Mouse (Mus musculus): Measurements from ENCODE around the gene Olfr94. TPM values are rescaled to one million over a fixed set of nuclear protein-coding genes. Genes with fewer than 3 reads are reported as not detected.

The Olfr94 gene
- polyA plus RNA-seq, 1 experiment: not detected

GRCm38 (mm10) chr17:37161394-37161793, 39.4 kb downstream of the Olfr94 start, which contains the start of gene Olfr93:
Gene Olfr93 (minus strand): TSS chr17:37161494.
- H3K27me3 ChIP-seq (ENCODE audit: control insufficient read depth, insufficient read depth, low read length): no peaks in the 10 kb centered on the region
- no peak for DNase-seq
- TF ChIP-seq CTCF (IDR thresholded peaks at IDR 0.05; ENCODE audit: borderline replicate concordance, control insufficient read depth, extremely low read depth, insufficient read depth, low read length, poor library complexity): no peak
- TF ChIP-seq POLR2A (IDR thresholded peaks at IDR 0.05; ENCODE audit: control insufficient read depth, extremely low read depth, insufficient read depth, low read length, poor library complexity): no peak
- H3K4me1 ChIP-seq (replicated peaks; ENCODE audit: control insufficient read depth, insufficient read depth, low read length): no peaks in the 10 kb centered on the region
- no peak within 1 kb of the TSS for H3K4me3 ChIP-seq (ENCODE audit: control insufficient read depth, insufficient read depth, low read length)
- no peaks in the 10 kb centered on the region for H3K36me3 ChIP-seq (ENCODE audit: control insufficient read depth, insufficient read depth, low read length)
- H3K27ac ChIP-seq (ENCODE audit: control insufficient read depth, insufficient read depth, low read length): no peak within 1 kb of the TSS

Other genes starting within 250 kb of the Olfr94 start
- 61.5 and 82.3 TPM in 2 replicates for gene Ppp1r11, start 249.3 kb downstream of the Olfr94 start, polyA plus RNA-seq (2012; rRNA removed)
- 54.1 and 58.7 TPM in 2 replicates for gene Znrd1, start 242.4 kb downstream of the Olfr94 start, polyA plus RNA-seq (2012; rRNA removed)
- gene Znrd1as, start 242.4 kb downstream of the Olfr94 start, polyA plus RNA-seq (2012; rRNA removed): 0.85 and 1.0 TPM in 2 replicates
- gene 2410137M14Rik, start 219.8 kb downstream of the Olfr94 start, polyA plus RNA-seq (2012; rRNA removed): not detected in 2 replicates
- gene H2-M5, start 211.5 kb downstream of the Olfr94 start, polyA plus RNA-seq (2012; rRNA removed): 0.32 and 0.34 TPM in 2 replicates
- 0.94 and 1.1 TPM in 2 replicates for gene Zfp57, start 199.8 kb downstream of the Olfr94 start, polyA plus RNA-seq (2012; rRNA removed)
- gene Mog, start 177.6 kb downstream of the Olfr94 start, polyA plus RNA-seq (2012; rRNA removed): not detected in 2 replicates
- gene Gabbr1, start 155.0 kb downstream of the Olfr94 start, polyA plus RNA-seq (2012; rRNA removed): 124 and 135 TPM in 2 replicates
- gene Olfr90, start 112.5 kb downstream of the Olfr94 start, polyA plus RNA-seq (2012; rRNA removed): not detected in 2 replicates
- gene Olfr91, start 102.7 kb downstream of the Olfr94 start, polyA plus RNA-seq (2012; rRNA removed): not detected in 2 replicates
- gene Olfr92, start 80.9 kb downstream of the Olfr94 start, polyA plus RNA-seq (2012; rRNA removed): not detected in 2 replicates
- gene Olfr93, start 39.5 kb downstream of the Olfr94 start, polyA plus RNA-seq (2012; rRNA removed): 0.09 TPM in 1 of 2 replicates, not detected in the other
- 34.0 and 39.1 TPM in 2 replicates for gene Ubd, start 7.1 kb downstream of the Olfr94 start, polyA plus RNA-seq (2012; rRNA removed)
- 0.03 TPM in 1 of 2 replicates, not detected in the other for gene Olfr95, start 12.1 kb upstream of the Olfr94 start, polyA plus RNA-seq (2012; rRNA removed)
- not detected in 2 replicates for gene Olfr96, start 19.2 kb upstream of the Olfr94 start, polyA plus RNA-seq (2012; rRNA removed)
- gene Olfr97, start 36.3 kb upstream of the Olfr94 start, polyA plus RNA-seq (2012; rRNA removed): not detected in 2 replicates
- gene Olfr98, start 62.8 kb upstream of the Olfr94 start, polyA plus RNA-seq (2012; rRNA removed): not detected in 2 replicates
- 24.2 and 24.3 TPM in 2 replicates for gene H2-M3, start 69.2 kb upstream of the Olfr94 start, polyA plus RNA-seq (2012; rRNA removed)
- gene Olfr99, start 82.5 kb upstream of the Olfr94 start, polyA plus RNA-seq (2012; rRNA removed): not detected in 2 replicates
- gene Olfr101, start 103.3 kb upstream of the Olfr94 start, polyA plus RNA-seq (2012; rRNA removed): not detected in 2 replicates
- 0.19 TPM in 1 of 2 replicates, not detected in the other for gene Olfr102, start 116.1 kb upstream of the Olfr94 start, polyA plus RNA-seq (2012; rRNA removed)
- not detected in 2 replicates for gene Olfr103, start 138.7 kb upstream of the Olfr94 start, polyA plus RNA-seq (2012; rRNA removed)
- gene Olfr104-ps, start 158.6 kb upstream of the Olfr94 start, polyA plus RNA-seq (2012; rRNA removed): not detected in 2 replicates
- not detected in 2 replicates for gene Olfr105-ps, start 178.0 kb upstream of the Olfr94 start, polyA plus RNA-seq (2012; rRNA removed)
- not detected in 2 replicates for gene Olfr106-ps, start 189.4 kb upstream of the Olfr94 start, polyA plus RNA-seq (2012; rRNA removed)
- gene Olfr107, start 198.2 kb upstream of the Olfr94 start, polyA plus RNA-seq (2012; rRNA removed): not detected in 2 replicates
- not detected in 2 replicates for gene Olfr108, start 244.5 kb upstream of the Olfr94 start, polyA plus RNA-seq (2012; rRNA removed)

All from thymus, adult 2 months (tissue).